Mouse (Mus musculus) T-helper 17 cell (primary cell): ENCODE measurements around the gene Cyp2s1.

Source experiments
- in situ Hi-C, 2 experiments: fragments of 300-600 bp; cut with MboI, MseI; formaldehyde crosslinking; loops; 1 replicate in 1 of 2; 2 replicates in 1 of 2; pipeline ENCODE4 v1.15.1; 2025; ENCODE audit warnings: high pct_unique_total_duplicates in 2 of 2

The Cyp2s1 gene

DNA sequence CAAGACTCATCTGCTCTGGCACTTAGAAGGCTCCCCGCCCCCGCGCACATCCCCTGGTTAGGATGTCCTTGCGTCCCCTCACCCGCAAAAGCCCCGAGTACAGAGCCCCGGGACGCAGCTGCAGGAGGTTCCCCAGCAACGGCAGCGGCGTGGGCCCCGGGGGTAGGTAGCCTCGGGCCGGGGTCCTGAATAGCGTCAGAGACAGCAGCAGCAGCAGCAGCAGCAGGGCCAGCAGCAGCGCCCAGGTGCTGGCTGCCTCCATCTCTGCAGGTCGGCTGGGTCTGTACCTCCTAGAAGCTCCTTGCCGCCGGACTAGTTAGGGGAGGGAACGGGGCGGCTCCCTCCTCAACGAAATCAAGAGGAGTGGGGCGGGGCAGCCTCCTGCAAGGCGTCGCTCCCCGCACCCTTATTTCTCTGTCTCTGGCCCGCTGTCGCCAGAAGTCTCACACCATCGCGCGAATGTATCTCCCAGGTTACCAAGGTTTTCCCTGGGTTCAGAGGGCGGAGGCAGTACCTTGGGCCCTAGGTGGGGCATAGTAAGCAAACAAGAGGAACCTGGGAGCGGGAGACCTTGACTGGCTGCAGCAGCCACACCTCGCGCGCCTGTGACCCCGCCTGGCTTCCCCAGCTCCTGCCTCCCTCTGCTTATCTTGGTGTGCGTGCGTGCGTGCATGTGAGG lies at the start of gene Cyp2s1:
Gene Cyp2s1, minus strand, starts transcription at position 673 of the 679 bp plus-strand sequence.
- in situ Hi-C loops = no loop called here

DNA sequence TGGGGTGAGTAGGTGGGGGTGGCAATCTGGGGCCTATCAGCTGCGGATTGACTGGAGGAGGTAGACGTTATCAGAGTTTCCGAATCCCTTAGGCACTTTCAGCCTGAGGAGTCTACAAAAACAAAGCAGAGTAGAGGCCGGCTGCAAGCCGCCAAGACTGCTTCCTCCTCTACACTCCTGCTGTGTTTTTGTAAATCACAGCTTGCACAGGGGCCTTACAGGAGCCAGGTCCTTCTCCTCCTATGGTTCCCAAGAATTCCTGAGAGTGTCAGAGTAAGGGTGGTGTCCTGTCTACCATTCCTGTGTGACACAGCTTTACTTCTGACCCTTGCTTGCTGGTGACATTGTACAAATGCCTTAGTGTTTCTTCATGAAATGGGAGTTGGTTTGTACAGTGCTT lies 48.1 kb upstream of the Cyp2s1 start:
- in situ Hi-C loops = no loop called here

DNA sequence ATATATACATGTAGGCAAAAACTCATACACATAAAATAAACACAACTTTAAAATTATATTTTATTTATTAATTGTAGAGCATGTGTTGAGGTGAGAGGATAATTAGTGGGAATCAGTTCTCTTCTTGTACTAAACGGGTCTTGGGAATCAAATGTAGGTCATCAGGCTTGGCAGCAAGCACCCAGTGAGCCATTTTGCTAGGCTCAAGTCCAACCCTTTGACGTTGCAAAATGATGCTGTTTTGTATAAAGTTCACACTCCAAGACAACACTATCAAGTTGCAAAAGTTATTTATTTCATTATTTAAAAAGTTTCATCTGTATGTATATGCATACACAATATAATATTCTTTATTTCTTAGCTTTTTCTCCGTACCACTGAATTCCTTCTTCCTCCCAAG lies 47.0 kb upstream of the Cyp2s1 start:
- in situ Hi-C loops = no loop called here

DNA sequence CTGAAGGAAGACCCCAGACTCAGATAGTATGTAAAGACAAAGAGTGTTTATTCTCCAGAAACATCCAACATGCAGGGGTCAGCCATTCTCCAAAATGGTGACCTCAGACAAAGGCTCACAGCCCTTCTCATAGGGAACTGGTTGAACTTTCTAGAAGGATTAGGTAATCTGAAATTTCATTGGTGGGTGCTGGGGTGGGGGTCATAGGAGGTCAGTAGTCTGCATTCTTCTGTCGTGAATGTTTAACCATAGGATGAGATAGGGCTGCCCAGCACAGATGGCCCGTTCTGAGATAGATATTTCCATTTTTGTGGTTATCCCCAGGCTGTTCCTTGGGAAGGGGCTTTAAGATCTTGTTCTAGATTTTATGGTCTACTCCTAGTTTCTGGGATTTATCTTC lies 45.7 kb upstream of the Cyp2s1 start:
- in situ Hi-C loops = no loop called here

DNA sequence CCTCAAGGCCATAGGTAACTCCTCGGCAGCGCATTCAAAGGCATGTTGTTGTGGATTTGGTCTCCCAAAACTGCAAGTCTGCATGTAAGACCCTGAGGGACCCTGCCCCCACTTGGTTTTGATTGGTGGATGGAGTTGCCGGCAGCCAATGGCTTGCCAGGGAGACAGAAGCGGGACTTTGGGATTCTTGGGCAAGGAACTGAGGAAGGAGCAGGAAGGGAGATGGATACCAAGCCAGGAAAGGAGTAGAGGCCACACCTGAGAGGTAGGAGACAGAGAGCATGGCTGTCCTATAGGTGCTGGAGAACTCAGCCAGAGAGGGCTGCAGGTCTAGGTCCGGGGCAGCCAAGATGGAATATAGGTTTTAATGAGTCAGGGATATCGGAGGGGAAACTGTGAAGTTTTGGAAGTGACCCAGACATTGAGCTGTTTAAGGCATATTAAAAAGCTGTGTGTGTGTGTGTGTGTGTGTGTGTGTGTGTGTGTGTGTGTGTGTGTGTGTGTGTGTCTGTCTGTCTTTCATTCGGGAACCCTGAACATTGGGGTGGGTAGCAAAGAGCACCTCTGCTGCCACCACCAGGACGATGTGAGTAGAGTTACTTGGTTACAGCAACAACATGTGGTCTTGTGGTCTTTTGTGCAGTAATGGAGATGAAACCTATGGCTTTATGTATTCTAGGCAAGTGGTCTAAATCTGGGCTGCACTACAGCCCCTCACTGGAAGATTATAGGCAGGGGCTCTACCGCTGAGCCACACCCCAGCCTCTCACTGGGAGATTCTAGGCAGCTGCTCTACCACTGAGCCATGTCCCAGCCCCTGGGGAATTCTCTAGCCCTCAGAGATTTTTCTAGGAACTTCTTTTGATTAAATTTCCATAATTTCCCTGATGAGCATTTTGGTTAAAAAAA lies 43.5 kb upstream of the Cyp2s1 start:
- in situ Hi-C loops = no loop called here

DNA sequence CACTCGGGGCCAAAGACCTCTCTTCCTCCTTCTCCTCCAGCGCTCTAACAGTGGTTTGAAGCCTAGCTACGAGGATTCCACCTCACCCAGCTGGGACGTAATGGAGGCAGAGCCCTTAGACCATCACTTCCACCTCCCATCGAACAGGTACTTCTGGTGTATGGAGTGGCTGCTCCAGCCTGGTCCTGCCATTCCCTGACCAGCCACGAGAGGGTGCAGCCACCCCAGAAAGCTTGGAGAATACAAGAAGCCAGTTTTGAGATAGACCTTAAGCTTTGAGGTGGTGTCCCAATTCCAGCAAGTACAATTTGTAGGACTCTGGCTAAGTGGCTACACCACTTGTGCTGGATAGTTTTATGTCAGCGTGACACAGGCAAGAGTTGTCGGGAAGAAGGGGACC lies 38.4 kb upstream of the Cyp2s1 start:
- in situ Hi-C loops = no loop called here

DNA sequence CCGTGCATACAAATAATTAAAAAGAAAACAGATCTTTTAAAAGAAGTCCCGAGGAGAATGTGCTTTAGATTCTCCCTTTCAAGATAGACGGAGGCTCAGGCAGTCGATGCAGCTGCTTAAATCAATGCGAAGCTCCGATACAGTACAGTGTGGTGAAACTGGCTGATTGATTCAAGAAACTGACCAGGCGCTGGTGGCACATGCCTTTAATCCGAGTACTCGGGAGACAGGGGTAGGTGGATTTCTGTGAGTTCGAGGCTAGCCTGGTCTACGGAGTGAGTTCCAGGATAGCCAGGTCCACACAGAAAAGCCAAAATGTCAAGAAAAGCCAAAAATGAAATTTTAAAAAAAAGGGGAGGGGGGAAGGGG lies 31.7 kb upstream of the Cyp2s1 start:
- in situ Hi-C loops = no loop called here

DNA sequence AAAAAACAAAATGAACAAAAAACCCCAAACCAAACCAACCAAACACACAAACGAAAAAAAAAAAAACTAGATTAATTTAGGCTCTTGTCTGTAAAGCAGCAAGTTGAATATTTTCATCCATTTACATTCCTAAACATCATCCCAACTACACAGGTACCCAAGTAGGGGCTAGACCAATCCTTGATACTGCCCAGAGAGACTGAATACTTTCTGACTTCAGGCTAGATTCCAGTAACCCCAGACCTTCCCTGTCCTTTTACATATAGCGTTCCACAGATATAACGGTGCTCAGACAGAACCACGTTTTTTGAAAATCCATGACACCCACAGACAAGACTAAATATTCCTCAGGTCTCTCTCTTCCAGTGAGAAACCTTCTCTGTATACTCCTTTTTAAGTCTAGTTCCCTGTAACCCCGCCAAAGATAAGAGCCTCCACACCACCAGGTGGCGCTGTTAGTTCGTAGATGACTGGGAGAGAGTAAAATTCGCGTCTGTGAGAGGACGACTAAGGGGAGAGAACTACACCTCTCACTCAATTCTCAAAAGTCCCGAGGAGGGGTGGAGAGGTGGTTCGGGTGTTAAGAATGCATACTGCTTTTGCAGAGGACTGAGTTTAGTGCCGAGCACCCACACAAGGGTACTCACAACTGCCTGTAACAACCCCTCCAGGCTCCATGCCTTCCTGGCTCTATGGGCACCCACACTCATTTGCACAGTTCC lies 31.2 kb upstream of the Cyp2s1 start:
- in situ Hi-C loops = no loop called here

DNA sequence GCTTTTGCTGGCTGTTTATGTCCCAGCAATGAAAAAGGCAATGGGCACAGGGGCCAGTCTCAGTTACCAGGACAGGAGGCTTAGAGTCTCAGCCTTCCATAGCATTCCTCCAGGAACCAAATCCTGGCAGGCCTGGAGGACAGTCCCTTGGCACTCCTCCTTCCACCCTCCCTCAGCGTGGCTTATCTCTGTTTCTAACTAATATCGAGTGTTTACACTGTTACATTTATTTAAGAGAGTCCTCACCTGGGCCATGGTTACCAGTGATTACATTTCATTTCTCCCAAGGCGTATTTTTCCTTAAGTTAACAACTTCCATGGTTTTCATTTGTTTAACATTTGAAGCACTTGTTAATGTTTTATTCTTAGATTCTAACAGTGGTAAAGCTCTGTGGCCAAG lies 28.2 kb upstream of the Cyp2s1 start:
- in situ Hi-C loops = no loop called here

DNA sequence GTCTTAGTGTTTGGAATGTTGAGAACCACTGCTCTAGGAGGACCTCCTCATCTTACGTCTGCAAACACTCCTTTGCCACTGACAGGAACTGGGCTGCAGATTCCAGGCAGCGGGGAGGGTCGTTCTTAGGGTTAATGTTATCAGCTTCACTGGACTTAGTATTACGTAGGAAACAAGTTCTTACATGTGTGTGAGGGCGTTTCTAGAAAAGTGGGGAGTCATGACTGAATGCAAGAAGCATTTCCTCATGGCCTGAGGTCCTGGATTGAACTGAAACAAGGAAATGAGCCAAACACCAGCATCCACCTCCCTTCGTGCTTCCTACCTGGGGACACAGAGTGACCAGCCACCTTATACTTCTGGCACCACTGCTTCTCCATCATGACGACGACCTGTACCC lies 27.7 kb upstream of the Cyp2s1 start:
- in situ Hi-C loops = no loop called here

DNA sequence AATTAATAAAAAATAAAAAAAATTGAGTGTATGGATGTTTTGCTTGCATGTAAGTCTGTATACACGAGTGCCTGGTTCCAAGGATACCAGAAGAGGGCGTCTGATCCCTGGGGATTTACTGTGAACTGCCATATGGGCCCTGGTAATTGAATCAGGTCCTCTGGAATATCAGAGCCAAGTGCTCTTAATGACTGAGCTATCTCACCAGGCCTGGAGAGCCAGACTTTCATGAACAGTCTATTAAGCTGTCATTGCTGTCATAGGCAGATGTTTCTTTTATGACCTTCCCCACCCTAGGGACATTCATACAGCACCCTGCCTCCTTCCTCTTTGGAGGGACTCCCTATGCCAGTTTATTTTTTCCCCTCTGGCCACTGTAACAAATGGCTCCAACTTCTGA lies 26.8 kb upstream of the Cyp2s1 start:
- in situ Hi-C loops = no loop called here

DNA sequence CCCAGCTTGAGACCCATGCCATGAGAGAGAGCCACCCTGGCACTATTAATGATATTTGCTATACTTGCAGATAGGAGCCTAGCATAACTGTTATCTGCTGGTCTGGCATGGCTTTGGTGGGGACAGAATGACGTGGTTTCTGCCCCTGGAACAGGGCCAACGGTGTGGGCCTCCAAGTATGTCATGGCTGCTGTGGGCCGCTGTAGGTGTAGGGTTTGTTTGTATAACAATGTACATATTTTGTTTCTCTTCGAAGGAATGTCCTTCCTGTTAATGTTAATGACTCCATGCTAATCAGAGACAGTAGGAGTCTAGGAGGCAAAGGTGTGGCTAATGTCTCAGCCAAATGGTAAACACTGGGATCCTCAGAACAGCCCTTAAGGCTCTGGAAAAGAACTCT lies 24.2 kb upstream of the Cyp2s1 start:
- in situ Hi-C loops = no loop called here

DNA sequence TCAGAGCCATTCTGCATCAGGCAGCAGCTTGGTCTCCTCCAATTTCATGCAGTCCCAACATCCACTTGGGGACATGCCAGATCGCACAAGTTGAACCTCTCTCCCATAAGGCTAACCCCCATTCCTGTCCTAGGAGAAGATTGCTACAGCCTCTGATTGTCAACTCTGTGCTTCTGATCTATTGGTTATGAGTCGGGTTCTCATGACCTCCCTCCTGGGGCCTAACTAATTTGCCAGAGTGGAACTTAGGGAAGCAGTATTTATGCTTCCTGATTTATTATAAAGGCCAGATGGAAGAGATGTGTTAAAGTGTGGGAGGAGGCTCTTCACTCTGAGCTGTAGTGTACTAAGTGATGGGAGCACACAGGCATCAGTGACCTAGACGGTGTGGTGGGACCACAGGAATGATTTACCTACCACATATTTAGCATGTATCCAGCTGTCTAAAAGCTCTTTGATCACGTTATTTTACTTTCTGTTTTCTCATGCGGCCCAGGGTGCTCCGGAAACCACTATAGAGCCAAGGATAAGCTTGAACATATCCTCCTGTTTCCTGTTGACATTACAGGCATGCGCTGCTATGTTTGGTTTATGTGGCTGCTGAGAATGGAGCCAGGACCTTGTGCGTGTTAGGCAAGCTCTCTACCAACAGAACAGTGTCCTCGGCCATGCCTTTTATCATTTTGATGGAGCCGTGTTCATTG lies 18.6 kb upstream of the Cyp2s1 start:
- in situ Hi-C loops = no loop called here

DNA sequence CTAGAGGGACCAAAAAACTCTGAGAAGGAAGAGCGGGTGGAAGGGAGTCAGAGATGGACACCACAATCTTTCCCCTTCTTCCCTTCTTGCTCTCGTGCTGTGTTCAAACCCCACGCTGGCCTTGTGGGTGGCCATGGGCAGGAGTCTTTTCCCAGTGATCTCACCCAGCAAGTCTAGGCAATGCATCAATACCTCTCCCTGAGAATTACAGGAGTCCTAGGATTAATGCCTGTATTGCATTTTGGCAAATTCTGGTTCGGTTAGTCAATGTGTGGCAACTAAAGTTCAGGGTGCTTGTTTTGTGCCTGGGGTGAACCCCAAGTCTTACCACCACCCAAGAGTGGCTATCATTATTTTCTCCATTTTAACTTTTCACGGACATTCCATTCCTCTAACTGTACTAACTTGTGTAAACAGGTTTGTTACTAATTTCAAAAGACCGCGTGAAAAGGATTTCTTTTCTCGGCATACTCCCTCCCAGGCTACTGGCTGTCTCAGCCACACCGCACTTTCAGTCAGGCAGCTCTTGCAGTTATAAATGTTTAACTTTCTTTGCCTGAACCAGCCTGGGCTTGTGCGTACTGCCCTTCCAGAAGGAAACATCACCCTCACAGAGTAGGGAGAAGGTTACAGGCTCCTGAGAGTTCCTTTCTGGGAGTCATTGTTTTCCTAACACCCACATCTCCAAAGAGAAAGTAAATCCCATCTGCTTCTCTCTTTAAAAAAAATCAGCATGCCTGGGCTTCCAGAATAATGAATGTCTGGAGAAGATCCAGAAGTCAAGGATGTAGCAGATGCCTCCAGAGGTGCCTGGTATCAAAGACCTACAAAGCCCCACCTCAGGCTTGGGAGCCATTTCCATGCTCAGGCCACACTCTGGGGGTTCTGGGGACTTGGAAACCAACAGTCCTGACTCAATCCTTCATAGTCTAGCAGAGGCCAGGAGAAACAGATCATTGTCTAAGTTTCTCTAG lies 15.1 kb upstream of the Cyp2s1 start:
- in situ Hi-C loops = no loop called here

DNA sequence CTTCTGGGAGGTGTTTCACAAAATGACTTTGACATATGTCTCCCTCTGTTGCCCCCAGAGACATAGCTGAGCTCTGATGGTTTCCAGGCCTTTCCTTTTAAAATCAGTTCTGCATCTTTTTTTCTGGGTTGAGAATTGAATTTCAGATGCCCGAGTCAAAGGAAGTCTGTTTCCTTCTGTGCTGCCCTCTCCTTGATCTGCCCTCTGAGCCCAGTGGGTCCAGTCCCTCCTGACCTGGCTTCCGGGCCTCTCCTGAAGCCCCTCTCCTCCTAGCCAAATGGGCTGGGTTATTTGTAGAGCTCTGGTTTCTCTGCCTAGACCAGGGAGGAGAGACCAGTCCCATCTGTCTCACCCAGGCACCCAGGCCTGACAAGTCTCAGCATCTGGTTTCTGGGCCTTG lies 13.5 kb upstream of the Cyp2s1 start:
- in situ Hi-C loops = no loop called here

DNA sequence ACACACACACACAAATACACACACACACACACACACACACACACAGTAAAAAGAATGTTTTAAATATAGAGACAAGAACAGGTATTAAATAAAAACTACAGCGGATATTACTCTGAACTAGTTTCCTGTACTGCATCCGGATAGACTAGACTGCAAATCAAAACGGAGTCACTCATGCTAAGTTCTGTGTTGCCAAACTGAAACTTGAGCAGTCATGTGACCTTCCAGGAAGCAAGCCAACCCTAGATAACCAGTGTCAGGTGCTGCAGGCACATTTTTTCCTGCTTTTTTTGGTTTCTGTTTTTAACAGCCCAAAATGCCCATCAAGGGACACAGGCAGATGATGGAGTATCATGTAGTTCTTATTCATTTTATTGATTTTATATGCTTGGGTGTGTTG lies 10.5 kb upstream of the Cyp2s1 start:
- in situ Hi-C loops = no loop called here

DNA sequence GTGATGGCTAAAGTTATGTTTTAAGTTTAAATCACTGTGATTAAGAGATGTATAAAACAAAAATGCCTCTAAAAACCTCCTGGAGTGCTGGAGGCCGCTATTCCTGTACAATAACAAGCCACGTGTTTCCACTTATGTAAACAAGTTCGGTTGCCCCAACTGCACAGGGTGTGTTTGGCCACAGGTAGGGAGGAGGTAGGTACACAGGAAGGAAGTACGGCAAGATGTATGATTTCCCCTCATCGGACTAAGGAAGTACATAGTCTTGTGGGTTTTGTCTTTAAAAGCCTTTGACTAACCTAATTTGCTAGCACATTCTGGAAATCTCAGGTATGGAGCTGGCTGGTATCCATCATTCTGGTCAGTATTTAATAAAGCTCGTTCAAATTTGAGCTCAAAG lies 9.3 kb upstream of the Cyp2s1 start:
- in situ Hi-C loops = no loop called here

DNA sequence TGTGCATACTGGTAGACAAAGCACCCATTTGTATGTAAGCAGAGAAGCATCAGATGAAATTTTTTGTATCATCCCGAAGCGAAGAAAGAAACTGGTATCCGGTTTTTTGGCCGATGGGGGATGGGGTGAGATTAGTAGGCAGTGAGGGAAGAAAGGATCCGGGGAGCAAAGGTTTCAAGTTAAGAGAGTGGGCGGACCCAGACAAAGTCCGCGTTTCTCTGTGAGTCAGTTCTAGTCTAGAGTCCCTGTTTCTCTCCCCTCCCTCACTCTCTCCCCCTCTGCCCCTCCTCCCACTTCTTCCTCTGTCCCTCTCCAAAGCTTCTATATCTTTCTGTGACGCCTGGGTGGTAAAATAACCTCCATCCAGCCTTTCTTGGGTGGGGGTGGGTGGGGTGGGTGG lies 8.3 kb upstream of the Cyp2s1 start:
- in situ Hi-C loops = no loop called here

DNA sequence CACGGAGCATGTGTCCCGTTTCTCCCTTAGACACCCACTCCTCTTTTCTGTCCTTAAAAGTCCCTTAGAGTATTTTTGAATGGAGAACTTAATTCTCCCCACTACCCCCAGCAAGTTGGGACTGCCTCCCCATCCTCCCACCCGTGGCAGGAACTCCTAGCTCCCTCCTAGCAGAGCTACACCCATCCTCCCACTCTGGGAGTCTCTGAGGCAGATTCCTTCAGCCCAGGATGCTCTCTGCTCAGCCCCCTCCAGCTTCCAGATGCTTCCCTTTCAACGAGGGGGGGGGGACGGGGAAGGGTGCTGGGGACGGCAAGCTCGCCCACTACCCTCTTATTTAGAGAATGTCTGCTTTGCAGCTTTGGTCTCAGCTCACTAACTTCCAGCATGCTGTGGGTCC lies 1.1 kb downstream of the Cyp2s1 start:
- in situ Hi-C loops = no loop called here

DNA sequence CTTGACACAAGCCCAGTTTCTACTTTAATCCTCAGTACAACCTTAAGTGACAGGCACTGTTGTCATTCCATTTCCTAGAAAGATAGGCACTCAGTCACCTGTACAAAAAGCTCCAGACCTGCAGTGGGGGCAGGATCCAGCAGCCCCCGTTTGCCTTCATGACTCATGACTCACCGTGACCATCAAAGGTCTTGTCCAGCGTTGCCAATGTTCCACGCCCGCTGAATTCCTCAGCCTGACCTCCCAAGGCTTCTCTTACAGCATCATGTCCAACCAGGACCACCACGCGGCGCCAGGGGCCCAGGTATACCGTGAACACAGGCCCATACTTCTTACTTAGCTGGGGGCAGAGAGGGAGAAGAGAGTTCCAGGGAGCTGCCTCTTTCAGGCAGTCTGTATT lies 2.0 kb downstream of the Cyp2s1 start:
- in situ Hi-C loops = no loop called here

DNA sequence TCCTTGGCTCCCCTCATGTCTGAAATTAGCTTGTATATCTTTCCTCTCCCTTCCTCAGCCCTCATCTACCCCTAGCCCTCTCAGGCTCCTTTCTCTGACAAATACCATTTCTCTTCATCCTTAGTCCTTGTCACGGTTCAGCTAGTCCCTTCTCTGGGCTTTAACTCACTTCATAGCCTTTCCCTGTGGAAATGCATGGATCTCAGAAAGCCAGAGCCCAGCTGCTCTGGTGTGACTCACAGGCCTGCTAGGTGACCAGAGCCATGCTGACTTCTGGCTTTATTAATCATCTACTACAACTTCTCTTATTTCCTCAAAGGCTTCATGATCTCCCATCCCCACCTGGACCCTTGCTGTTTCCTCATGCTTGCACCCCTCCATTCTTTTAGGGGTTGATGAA lies 4.5 kb downstream of the Cyp2s1 start:
- in situ Hi-C loops = no loop called here
